Mouse (Mus musculus) heart, adult 11 months (tissue): ENCODE measurements at regions not wholly inside any gene's neighbourhood (a gene's known extent, or its start where the extent isn't known, plus 50 kb on each side); places are given as distances from the start of the nearest gene placed in this dataset.

ENCODE experiments used
- DNase-seq: peaks from one replicate; pipeline ENCODE4 v3.0.0; 2022

- DNase-seq: peak; percentile 66
These were observed 343.8 kb downstream of the Tmem161b start for GRCm38 (mm10) chr13:84565644-84566532.

DNA sequence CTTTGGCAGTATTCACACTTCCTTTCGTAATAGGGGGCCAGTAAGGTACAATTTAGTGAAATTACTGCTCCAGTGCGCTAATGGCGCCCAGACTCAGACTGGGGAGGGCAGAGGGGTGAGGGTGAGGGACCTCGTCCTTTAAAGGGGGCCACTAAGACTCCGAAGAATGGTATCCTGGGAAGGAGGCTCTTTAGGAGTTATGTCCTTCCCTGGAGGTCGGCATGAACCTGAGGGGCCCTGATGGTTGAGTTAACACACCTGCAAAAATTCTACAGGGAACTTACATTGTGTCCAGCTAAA lies 344.4 kb downstream of the Tmem161b start:
- no peak for DNase-seq

- no peak for DNase-seq
These were observed 347.3 kb downstream of the Tmem161b start for GRCm38 (mm10) chr13:84569371-84569770.

- no peak for DNase-seq
These were observed 348.1 kb downstream of the Tmem161b start for GRCm38 (mm10) chr13:84570206-84570605.

DNA sequence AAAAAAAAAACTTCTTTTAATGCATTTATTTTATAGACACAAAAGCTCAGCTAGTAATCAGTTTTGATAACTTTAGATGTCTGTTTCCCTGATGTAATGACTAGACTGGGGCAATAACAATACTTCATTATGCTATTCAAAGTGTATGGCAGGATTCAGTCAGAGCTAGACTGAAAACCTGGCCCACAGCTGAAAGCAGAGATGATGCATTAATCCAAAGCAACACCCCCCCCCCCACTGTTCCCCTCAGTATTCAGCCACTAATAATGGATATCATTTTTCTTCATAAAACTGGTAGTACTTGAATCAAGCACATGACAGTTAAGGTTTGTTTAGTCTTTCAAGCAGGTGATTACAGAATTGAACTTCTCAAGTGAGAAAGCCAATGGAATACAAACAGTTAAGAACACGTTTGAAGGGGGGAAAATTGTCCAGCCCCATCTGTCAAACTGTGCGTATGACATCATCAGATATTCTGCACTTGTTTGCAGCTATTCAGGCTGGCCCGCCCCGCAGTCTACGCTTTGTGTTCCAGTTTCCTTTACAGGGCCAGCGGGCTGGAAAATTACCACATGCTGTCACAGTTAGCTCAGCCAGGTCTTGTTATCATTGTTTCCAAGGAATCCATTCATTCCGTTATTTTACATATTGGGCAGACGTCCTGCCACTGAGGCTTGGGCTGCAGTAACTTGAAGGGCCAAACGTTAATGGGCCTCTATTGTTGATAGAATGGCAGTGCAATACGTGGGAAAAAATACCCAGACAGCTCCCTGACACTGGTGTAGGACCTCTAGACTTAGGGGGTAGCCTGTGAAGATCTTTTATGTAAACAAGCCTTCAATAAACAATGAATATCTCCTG lies 349.1 kb downstream of the Tmem161b start:
- peak; percentile 85 for DNase-seq

DNA sequence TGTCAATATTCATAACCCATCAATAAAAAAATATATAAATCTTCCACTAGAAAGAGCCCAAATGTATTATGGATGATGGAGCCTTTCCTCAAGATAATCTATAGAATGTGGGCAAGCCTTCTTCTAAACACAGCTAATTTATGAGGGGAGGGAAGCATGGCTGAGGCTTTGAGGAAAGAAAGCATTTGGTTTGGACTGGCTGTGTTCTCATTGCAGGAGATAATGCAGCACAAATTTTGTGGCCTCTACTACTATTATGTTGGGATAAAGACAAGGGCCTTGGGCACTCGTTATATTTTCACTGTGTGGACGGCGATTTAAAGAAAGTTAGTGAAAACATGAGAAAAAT lies 349.7 kb downstream of the Tmem161b start:
- DNase-seq: no peak

GRCm38 (mm10) chr13:84572231-84572630 lies 350.1 kb downstream of the Tmem161b start:
- no peak for DNase-seq

DNA sequence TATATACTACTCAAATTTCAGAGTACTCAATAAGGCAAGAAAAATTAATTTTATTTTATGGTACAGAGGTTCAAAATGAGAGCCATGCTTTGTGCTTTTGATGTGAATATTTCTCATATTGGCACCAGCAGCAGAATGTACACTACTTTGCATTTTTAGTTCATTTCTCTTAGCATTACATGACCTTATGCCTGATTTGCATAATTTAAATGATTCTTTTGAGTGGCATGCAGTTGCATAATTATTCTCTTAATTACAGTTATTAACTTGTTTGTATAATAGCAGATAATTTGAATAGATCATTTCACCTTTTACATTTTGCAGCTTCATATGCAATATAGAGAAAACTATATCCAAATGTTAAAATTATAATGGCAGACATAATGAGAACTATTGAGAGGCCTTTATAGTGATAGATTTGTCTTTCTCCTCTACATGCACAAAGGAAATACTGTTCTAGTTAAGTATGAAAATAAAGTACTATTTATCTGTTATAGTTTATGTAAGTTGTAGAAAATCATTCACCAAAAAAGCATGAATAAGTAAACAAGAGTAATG lies 374.6 kb downstream of the Tmem161b start:
- no peak for DNase-seq

GRCm38 (mm10) chr13:84602612-84603011 lies 380.5 kb downstream of the Tmem161b start:
- DNase-seq: no peak

DNA sequence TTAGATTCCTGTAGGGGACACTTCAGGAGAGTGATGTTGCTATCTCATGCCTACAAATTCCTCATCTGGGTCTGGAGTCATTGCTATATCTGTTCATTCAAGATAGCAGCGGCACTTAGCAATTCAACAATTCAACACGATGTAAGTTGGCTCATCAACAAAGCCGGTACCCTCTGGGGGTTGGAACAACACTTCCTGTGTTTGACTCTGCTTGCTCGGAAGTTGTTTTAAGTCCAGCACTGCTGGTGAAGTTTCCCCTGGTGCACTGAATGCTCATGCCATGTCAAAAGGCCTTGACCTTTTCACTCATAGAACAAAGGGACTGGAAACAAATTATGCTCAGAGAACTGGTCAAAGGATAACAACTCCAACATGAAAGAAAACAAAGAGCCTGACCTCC lies 390.4 kb downstream of the Tmem161b start:
- DNase-seq: no peak

- DNase-seq: no peak
These were observed 390.9 kb downstream of the Tmem161b start for GRCm38 (mm10) chr13:84613004-84613403.

GRCm38 (mm10) chr13:84624691-84625090 lies 402.6 kb downstream of the Tmem161b start:
- DNase-seq: no peak

DNA sequence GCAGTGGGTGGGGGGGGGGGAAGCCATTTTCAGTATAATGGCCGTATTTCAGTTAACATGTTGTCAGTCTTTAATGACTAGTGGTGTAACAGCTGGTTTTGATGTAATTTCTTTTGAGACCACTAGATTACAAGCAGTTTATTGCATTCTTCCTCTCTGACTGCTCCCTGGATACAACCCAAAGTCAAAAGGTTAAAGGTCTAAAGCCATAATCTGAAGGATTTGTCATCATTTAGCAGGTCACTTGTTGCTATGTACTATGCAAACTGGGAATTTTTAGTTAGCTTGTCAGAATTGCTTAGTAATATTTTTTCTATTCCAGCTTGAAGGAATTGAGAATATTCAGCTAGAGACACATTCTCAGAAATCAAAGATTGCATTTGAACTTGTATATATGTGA lies 403.4 kb downstream of the Tmem161b start:
- DNase-seq: no peak

GRCm38 (mm10) chr13:84625927-84626326 lies 403.8 kb downstream of the Tmem161b start:
- DNase-seq: no peak

DNA sequence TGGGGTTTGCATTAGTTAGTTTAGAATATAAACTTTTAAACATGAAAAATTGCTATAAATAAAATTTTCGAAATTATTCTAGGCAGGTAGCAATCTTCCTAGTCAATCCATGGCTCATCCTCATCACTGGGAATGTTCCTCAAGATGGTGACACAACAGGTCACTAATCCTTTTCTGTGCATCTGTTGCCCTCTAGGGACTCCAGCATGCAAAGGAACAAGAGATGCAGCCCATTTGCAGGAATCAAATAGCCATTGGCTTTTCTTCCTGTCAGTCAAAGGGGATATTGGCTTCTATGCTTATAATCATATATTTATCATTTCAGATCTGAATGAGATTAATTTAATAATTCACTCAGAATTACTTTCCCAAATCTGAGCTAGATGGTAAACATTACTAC lies 404.3 kb downstream of the Tmem161b start:
- DNase-seq: no peak

DNA sequence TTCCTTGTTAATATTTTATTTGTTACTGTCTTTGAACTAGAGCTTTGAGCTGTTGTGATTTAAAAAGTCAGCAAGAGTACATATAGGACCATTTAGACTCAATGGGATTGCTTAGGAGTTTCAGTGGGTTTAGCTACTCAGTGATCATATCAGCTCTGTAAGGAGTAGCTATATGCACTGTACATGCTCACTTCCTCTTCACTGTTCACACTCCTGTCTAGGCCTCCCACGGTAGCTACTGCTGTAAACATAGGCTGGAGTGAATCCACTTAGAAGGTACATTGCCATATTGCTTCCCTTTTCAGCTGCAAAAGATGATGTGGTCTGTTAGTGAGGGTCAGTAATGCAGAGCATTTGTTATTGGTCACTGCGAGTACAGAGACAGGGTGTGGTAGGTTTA lies 408.6 kb downstream of the Tmem161b start:
- DNase-seq: no peak

GRCm38 (mm10) chr13:84632493-84632892 lies 410.4 kb downstream of the Tmem161b start:
- DNase-seq: no peak

DNA sequence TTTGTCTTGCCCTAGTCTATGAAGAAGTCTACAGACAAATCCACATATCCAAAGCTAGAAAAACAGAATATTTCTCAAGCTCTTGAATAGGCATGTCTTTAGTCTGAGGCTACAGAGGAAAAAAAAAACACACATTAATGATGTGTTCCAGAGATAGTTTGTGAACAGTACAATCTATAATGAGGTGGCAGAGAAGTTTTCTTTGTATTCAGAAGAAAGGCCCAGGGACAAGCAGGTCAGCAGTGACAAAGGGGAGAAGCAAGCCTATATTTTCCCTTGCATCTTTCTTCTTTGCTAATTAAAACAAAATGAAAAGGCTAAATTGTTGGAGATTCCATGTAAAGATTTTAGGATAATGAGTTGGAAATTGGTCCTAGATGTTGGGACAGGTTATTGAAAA lies 414.7 kb downstream of the Tmem161b start:
- DNase-seq: no peak

GRCm38 (mm10) chr13:84637606-84638005 lies 415.5 kb downstream of the Tmem161b start:
- DNase-seq: no peak

DNA sequence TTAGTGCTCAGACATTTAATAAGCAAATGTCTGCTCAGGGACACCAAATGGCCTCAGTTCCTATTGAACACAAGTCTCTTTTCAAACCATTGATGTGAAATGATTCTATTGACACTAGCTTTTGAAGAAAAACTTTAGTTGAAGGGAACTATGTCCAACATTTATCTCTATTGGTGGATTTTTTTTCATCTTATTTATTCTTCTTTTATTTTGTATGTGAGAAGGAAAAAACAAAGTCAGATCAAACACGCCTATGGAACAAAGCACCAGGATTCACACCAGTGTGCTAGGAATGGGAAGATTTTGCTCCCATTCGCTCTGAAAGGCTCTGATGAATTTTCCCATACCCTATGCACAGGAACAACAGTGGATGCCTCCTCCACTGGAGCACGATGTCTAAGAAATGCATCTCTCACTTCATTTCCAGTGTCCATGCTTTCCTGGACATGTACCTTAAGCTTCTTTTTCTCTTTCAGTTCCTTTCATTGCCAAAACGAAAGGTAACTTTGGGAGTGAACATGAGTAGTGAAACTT lies 416.4 kb downstream of the Tmem161b start:
- DNase-seq: no peak

GRCm38 (mm10) chr13:84639087-84640022 lies 417.3 kb downstream of the Tmem161b start:
- no peak for DNase-seq

GRCm38 (mm10) chr13:84644024-84644423 lies 421.9 kb downstream of the Tmem161b start:
- DNase-seq: no peak
